Mouse (Mus musculus): ENCODE data around the gene Fzd5. TPM values are rescaled to one million over a fixed set of nuclear protein-coding genes. Genes with fewer than 3 reads are reported as not detected.

The Fzd5 gene
- polyA plus RNA-seq (2014; fragmentation: Illumina TruSeq; extraction: RNeasy Lipid Tissue Mini Kit (QIAGEN cat#74804); ENCODE audit: low read depth, low replicate concordance), result 2.2 TPM

DNA sequence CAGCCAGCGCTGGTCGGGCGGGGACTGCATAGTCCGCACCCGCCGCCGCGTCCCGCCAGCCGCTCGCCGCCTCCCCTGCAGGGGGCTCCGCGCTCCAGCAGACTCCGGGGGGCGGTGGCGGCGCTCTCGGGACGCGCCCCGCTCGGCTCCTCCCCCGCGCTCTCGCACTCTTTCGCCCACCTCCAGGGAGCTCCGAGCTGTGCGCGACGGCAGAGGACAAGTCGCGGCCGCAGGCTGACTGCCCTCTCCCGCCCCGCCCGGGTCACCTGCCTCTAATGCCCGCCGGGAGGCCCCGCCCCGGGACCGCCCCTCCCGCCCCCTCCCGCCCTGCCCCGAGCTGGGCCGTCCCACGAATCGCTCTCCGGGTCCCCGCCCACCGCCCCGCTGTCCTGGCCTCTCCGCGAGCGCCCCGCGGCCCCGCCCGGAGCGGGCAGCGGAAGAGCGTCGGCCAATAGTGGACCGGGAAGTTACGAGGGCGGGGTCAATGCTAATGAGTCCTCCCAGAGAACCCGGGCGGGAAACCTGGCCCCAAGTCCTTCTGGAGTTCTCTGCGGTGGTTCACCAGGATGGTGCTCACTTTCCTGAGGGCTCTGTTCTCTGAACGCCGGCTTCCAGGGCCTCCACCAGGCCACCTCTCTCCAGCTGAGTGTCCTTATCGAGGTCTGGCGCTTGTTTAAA is at the start of gene Fzd5:
TSS of gene Fzd5 (minus strand) at position 250 of the 678 bp plus-strand sequence.

DNA sequence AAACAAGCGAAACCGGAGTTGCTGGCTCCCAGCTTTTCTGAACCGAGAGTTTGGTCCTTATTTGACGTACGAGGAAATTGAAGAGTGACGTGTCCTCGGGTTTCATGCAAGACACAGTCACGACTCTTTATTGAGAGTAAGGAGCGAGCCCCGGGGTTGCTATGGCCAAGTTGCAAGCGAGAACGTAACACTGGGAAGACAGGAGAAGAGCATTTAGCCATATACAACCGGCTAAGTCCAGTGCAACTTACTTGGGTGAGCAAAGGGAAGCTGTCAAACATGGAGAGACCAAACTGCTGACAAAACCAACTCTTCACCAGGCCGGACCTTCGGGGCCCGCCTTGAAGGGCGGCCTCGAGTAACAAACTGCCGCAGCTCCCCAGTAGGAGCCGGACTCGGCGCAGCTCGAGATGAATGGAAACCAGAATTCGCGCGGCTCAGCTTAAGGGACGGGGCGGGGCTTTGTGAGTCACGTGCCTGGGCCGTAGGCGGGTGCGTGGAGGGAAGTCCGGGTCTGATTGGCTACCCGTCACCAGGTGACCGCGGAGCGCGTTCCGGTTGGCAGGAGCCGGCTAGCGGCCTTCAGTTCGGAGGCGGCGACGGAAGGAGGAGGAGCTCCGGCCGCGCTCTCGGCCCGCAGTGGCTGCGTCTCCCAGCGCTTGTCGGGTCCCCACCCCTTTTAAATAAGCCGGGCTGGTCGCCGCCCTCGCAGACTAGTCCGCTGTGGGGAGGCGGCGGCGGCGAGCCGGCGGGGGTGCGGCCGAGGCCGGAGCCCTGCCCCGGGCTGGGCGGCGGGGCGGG is 47.1 kb downstream of the Fzd5 start, which contains the start of gene Ccnyl1:
TSS of gene Ccnyl1 (plus strand) at position 243 of the 801 bp plus-strand sequence.

Other genes with a start within 250 kb of the Fzd5 start
- gene Creb1, start 205.1 kb downstream of the Fzd5 start, polyA plus RNA-seq (2014; fragmentation: Illumina TruSeq; extraction: RNeasy Lipid Tissue Mini Kit (QIAGEN cat#74804); ENCODE audit: low read depth, low replicate concordance), result 11.3 TPM
- gene Mettl21a, start 120.5 kb downstream of the Fzd5 start, polyA plus RNA-seq (2014; fragmentation: Illumina TruSeq; extraction: RNeasy Lipid Tissue Mini Kit (QIAGEN cat#74804); ENCODE audit: low read depth, low replicate concordance), result 8.0 TPM
- 15.4 TPM for gene Ccnyl1, start 47.3 kb downstream of the Fzd5 start, polyA plus RNA-seq (2014; fragmentation: Illumina TruSeq; extraction: RNeasy Lipid Tissue Mini Kit (QIAGEN cat#74804); ENCODE audit: low read depth, low replicate concordance)
- gene Plekhm3, start 219.1 kb upstream of the Fzd5 start, polyA plus RNA-seq (2014; fragmentation: Illumina TruSeq; extraction: RNeasy Lipid Tissue Mini Kit (QIAGEN cat#74804); ENCODE audit: low read depth, low replicate concordance), result 5.3 TPM

All from heart, adult 10 weeks (tissue).